Mouse (Mus musculus): Measurements from ENCODE around the gene Bcorl1.

Bcorl1 gene

DNA sequence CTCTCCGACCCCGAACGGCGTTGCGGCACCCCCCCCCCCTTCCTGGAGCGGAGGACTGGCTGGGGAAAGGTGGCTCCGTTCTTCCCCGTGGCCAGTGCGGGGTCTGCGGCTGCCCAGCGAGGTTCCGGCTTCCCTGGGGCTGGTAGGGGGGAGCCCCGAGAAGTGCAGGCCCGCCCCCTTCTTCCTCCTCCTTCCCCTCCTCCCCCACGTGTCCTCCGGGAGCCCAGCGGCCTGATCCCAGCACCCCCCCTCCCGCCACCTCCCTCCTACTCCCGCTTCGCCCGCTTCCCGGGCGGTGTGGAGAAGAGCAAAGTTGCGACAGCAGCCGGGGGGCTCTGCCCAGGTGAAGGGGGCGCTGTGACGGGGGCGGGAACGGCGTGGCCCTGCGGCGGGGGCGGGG lies at the start of gene Bcorl1:
TSS of gene Bcorl1 (plus strand) at position 218 of the 400 bp plus-strand sequence.
- in situ Hi-C loops (cut with MboI; ENCODE audit: unreplicated experiment in 2 of 2): loop anchor here in 1 of 2 experiments (10.0 kb wide), 1 partner anchor 56 kb away; no protein-coding TSS in a partner anchor

DNA sequence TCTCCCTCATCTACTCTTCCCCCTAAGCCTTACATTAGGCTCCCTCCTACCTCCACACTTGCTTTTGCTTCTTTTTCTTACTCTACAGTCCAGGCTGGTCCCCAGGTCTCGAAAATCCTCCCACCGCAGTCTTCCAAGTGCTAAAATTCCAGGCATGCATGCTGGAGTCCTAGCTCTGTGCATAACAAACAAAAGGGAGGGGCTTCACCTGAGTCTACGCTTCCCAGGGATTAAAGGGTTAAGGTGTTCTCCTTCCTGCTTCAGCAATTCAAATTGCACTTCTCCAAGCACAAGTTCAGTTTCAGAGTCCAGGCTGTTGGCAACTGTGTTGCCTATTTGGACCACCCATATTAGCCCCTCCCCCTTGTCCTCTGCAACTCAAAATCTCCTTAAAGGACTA lies 49.7 kb upstream of the Bcorl1 start:
- in situ Hi-C loops (cut with MboI; ENCODE audit: unreplicated experiment in 2 of 2): loop anchor here in 1 of 2 experiments (25.0 kb wide), 1 partner anchor 246 kb away; no protein-coding TSS in a partner anchor

DNA sequence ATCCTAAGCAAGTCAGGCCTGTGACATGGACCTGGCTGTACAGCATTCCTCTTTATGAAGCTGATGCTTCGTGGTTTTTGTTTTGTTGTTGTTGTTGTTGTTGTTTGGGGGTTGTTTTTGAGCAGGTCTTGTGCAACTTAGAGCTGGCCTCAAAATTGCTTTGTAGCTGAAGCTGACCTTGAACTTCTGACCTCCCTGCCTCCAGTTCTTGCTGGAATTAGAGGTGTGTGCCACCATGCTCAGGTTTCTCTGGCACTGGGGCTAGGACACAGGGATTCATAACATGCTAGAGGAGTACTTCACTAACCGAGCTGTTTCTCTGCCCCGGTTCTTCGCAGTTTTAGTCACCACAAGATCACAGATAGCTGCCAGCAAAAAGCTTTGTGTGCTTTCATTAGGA lies 35.8 kb upstream of the Bcorl1 start:
- in situ Hi-C loops (cut with MboI; ENCODE audit: unreplicated experiment in 2 of 2): no loop called here

DNA sequence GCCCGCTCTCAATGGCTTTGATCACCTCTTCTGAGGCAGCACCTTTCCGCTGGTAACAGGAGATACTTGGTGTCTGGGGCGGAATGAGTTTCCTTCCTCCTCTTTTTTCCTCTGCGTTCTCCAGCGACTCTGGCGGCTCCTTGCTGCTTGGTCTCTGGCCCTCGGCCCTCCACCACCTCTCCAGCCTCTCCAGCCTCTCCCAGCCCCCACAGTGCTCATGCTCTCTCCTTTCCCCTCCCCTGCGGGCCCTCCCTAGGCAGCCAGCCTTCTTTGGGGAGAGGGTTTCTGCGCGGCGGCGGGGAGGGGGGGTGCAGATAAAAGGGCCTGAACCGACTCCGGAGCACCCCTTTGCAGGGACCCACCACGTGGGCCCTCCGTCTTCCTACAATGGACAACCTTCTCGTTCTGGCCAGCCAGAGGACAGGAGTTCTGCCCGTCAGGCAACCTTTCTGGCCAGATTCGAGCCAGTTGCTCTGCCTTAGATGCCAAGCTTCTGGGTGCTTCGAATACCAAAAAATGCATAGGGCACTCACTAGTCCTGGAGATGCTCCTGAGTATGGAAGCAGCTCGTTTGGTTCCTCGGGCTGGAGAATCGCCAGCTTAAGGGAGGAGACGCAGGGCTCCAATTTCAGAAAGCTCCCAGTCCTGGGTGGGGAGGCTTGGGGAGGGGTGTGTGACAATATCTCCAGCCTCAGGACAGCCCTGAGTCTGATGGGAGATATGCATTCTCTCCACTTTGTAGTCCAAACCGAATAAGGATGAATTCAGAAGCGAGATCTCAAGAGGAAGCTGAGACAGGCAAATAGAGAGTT lies 30.2 kb upstream of the Bcorl1 start:
- in situ Hi-C loops (cut with MboI; ENCODE audit: unreplicated experiment in 2 of 2): no loop called here

DNA sequence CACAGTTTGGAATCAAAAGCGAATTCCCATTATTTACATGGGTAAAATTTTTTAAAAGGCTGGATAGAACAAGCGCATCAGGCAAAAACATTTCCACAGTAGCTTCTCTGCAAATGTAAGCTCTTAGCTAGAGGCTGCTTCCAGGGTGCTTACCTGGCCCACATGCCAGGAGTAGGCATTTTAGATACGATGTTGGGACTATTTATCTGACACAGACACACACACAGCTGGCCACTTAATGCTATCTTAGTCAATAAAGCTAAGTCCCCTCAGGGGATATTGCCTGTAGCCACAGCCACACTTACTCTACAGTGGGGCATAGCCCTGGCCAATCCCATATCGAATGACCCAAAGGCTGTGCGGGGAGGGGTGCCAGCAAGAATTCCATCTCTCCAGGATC lies 29.4 kb upstream of the Bcorl1 start:
- in situ Hi-C loops (cut with MboI; ENCODE audit: unreplicated experiment in 2 of 2): no loop called here

DNA sequence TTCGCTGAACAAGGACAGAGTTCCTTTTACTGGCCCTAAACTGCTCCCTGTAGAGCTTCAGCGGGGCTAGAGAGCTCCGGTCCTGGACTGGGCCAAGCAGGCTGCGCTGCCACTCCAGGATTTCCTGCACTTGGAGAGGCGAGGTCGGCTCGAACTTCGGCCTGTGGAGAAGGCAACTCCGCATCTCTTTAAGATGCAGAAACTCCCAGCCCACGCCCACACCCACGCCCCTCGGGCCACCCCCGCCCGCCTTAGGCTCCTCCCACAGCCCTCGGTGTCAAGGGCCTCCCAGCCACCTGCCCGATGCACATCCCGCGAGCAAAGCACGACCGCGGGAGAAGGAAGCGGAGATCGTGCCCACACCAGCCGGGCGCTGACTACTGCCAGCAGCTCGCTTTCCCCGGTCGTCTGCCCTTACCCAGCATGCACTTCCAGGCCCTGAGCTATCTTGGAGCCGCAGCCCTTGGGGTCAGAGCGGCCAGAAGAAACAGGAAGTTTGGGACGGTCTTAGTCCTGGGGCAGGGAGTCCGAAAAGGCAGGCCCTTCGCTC lies 26.6 kb upstream of the Bcorl1 start:
- in situ Hi-C loops (cut with MboI; ENCODE audit: unreplicated experiment in 2 of 2): no loop called here

DNA sequence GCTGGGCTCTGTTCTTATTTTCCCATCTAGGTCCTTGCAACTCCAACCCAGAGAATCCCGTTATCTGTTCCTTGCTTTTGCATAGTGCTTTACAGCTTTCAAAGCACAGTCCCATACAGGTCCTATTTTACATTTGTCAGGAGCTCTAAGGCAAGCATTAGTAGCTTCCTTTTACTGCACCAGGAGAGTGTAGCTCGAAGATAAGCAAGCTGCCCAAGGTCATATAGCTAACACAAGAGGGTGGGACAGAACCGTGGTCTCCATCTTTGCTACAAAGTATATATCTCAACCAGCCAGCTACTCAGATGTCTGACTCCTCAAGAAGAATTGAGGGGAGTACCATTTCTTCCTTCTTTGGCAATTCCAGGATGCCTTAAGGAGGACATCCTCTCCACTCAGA lies 23.7 kb upstream of the Bcorl1 start:
- in situ Hi-C loops (cut with MboI; ENCODE audit: unreplicated experiment in 2 of 2): no loop called here

DNA sequence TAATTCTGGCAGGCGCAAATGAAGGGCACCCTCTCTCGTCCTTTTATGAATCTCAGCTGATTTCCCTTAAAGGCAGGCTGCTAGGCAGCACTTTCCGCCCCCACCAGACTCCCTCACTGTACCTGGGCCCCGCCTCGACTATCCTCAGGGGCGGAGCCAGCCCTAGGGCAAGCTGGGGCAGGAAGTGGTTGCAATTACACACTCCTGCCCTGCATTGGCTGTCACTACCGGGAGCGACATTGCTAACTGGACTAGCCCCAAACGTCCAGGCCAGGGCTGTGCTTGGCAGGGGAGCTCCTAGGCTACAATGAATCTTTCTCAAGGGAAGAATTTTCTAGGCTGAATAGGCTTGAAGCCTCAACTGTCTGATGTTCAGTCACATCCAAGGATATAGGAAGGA lies 23.0 kb upstream of the Bcorl1 start:
- in situ Hi-C loops (cut with MboI; ENCODE audit: unreplicated experiment in 2 of 2): no loop called here

DNA sequence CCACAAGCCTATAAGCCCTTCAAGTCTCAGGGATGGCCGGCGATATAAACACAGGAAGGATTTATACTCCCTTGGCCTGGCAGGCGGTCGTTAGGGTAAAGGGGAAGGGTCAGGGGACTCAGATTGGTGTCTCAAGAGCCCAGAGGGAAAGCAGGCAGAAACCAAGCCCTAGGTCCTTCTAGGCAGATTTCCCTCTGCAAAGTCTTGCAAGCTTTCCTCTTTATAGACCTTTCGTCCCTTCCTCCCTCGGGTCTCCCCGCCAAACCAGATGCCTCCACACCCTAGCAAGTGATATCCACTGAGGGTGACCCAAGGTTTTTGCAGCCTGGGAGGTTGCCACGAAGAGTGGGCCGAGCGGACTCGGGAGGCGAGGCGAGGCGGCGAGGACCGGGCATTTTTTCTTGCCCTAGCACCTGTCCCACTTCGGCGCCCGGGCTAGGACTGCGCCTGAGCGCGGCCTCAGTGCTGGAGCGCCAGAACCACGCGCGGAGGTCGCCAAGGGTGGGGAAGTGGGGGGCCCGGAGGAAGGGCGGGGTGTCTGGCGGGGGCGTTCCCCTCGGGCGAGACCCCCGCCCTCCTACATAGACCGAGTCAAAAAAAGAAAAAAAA lies 613 bp upstream of the Bcorl1 start:
- in situ Hi-C loops (cut with MboI; ENCODE audit: unreplicated experiment in 2 of 2): loop anchor here in 1 of 2 experiments (10.0 kb wide), 1 partner anchor 56 kb away; no protein-coding TSS in a partner anchor

DNA sequence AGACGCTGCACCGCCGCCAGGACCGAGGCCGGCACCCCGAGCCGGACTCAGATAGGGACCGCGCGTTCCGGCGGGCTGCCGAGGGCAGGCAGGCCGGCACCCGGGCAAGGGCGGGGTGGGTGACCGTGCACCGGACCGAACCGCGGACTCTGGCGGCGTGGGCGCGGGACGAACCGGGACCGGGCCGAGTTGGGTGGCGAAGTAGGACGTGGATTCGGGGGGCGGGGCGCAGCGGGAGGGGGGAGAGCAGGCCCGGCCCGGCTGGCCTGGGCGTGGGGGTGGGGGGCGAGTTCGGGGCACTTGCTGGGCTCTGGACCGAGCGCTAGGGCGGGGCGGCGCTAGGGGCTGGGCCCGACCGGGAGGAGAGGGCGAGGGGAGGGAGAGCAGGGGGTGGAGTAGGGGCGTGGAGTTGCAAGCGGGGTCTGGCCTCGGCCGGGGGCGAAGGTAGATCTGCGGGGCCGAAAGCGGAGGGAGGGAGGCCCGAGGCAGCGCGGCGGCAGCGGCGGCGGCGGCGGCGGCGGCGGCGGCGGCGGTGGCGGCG lies 533 bp downstream of the Bcorl1 start:
- in situ Hi-C loops (cut with MboI; ENCODE audit: unreplicated experiment in 2 of 2): loop anchor here in 1 of 2 experiments (10.0 kb wide), 1 partner anchor 57 kb away; no protein-coding TSS in a partner anchor

DNA sequence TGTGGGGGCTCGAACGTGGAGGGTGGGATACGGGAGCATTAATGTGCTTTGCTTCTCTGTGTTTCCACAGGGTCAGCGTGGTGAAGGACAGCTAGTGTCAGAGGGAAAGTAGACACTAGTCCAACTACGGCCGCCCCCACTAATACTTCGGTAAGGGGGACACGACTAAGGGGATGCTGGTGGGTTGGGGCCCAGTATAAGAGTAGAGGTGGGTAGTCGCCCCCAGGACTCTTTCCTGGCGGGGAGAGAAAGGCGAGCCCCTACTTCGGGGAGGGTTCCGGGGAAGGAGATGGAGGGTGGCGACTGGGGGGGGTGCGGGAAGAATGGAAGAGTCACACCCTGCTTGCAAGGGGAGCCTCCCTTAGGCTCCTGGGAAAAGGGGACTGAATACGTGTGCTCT lies 1.6 kb downstream of the Bcorl1 start:
- in situ Hi-C loops (cut with MboI; ENCODE audit: unreplicated experiment in 2 of 2): loop anchor here in 1 of 2 experiments (10.0 kb wide), 1 partner anchor 58 kb away; no protein-coding TSS in a partner anchor

DNA sequence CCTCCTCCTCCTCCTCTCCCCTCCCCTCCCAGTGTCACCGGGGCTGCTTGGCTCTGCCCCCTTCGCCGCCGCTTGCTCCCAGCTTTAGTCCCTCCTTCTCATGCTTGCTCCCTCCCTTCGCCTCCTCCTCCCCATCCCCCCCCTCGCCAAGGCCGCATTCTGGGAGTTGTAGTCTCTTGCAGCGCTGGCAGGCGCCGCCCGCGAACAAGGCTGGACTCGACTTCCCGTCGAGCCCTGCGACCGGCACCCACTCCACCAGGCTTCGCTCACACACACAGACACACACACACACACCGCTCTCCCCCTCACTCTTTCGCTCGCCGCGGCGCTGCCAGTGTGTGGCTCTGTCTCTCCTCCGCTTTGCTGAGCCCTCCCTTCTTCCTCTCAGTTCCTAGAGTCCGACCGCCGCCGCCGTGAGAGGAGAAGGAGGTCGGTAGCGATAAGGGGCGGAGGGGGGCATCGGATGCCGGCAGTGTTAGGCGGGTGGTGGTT lies 2.3 kb downstream of the Bcorl1 start:
- in situ Hi-C loops (cut with MboI; ENCODE audit: unreplicated experiment in 2 of 2): loop anchor here in 1 of 2 experiments (10.0 kb wide), 1 partner anchor 59 kb away; no protein-coding TSS in a partner anchor

DNA sequence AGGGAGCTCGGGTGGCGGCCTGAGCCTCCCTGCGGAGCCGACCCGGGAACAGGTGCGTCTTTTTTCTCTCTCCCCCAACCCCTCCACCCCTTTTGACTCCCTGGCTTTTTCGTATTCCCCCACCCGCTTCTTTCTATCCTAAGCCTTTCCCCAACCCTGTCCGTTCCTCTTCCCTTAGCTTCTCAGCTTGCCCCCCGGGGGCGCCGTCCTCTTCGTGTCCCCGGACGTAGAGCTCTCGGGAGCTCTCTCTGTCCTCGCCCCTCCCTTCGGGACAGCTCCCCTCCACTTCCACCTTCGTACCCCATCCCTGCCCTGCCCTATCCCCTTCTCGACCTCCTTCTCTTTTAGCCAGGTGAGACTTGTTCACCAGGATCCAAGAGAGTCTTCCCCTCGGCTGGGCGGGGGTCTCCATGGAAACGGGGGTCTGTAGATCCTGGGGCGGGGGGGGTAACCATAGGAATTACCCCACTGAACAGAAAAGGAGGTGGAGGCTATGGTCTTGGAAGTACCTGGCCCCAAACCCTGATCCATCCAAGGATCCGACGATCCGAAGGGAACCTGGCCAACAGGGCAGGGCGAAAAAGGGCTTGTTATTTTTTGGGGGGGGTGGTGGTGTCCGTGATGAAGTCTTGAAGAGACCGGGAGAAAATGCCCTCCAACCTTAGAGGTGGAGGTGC lies 2.9 kb downstream of the Bcorl1 start:
- in situ Hi-C loops (cut with MboI; ENCODE audit: unreplicated experiment in 2 of 2): loop anchor here in 1 of 2 experiments (10.0 kb wide), 1 partner anchor 59 kb away; no protein-coding TSS in a partner anchor

DNA sequence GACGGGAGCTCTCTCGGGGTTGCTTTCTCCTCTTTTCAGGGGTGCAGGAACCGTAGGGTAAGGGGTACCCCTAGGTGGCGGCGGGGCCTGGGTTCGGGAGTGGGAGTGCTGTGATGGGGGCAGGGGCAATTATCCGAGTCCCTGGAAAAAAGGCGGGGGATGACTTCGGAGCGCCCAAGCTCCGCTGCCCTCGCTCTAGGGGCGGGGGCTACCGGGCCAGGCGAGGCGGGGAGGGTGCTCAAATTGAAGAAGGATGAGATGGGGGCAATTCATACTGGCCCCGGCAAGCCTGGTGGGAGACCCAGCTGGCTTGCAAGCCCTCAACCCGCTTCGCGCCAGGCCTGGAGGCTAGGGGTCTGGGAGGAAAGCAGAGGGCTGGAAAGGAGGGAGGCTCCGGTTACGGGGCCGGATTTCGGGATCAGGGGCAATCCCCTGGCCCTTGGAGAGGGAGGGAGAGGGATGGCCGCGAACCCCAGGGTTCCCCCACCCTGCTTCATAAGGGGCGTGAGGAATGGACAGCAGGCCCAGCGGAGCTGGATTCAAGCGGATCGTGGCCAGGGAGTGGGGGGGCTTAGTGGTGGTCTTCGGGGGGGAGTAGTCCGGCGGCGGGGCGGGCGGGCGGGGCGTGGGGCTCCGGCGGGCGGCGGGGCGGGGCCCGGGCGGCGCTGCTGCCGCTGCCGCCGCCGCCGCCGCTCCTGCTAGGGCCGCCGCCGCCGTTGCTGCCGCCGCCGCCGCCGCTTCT lies 3.7 kb downstream of the Bcorl1 start:
- in situ Hi-C loops (cut with MboI; ENCODE audit: unreplicated experiment in 2 of 2): loop anchor here in 1 of 2 experiments (10.0 kb wide), 1 partner anchor 60 kb away; no protein-coding TSS in a partner anchor

DNA sequence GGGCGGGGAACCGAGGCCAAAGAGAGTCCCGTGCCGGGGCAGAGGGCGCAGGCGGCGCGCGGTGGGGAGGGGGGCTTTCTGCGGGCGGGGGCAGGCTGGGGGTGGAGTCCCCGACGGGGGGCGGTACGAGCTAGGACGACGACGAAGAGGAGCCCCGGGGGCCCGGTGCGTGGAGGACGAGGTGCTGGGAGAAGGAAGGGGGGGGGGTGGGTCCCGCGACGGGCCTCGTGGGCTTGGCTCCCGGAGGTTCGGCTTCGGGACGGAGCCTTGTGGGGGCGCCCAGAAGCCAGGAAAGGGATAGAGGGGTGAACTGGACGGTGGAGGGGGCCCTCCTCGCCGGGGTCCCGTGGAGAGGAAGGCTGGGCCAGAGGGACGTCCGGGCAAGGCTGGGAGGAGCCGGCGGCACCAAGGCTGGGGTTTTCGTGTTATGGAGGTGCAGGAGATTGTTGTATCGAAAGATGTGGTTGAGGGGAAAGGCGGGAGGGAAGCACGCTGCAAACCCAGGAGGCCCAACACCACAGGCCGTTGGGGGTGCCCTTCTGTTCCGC lies 4.3 kb downstream of the Bcorl1 start:
- in situ Hi-C loops (cut with MboI; ENCODE audit: unreplicated experiment in 2 of 2): loop anchor here in 1 of 2 experiments (10.0 kb wide), 1 partner anchor 61 kb away; no protein-coding TSS in a partner anchor

DNA sequence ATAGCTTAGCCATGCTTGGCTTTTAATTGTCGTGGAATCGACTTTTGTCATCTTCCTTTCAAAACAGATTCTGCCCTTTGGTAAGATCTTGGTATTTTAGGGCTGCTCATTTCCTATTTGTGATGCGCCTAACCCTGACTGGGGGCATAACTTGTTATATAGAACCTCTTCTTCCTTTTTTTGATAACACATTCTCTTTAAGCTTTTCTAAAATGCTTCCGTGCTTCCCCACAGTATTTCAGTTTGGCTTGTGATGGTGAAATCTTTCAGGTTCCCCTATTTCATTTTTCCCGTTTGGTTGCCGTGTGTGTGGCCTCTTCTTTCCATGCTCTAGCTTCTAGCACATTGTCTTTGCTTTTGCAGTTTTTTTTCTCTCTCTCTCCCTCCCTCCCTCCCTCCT lies 14.2 kb downstream of the Bcorl1 start:
- in situ Hi-C loops (cut with MboI; ENCODE audit: unreplicated experiment in 2 of 2): no loop called here

DNA sequence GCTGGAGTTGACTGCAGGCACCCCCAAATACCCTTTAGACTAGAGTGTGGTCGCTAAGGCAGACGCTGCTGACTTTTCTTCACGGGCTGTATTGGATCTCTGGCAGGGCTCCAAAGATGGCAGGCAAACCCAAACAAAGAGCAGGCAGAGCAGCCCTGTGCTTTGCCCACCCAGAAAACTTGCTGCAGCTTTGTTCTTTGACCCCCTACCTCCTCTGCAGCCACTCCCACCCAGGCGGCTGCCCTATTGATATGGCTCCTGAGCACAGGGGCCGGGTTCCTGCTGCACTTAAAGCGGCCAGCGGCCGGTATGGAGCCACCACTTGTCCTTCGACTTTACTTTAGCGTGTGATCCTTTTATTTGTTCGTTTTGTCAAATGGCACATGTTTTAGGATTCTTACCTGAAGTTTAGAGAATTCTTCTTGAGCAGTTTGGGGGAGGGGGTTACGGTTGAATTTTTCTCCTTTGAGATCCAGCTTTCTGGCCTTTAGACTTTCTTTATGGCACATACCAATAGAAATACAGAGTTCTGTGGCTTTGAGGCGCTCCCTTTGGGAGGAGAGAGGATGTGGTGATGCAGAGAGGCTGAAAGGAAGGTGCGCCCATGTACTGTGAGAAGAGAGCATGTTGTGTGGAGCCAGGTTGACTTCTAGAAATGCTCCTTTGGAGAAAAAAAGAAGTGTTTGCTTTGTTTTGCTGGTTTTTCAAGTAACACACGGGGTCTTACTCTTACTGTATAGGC lies 24.8 kb downstream of the Bcorl1 start:
- in situ Hi-C loops (cut with MboI; ENCODE audit: unreplicated experiment in 2 of 2): no loop called here

DNA sequence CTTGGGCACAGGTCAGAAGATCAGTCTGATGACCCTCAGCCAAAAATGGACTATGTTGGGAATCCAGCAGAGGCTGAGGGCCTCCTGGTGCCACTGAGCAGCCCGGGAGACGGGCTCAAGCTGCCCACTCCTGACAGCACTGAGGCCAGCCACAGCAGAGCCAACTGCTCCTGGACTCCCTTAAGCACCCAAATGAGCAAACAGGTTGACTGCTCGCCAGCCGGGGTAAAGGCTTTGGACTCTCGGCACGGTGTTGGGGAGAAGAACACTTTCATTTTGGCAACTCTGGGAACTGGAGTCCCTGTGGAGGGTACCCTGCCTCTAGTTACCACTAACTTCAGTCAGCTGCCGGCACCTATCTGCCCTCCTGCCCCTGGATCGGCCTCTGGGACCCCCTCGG lies 26.7 kb downstream of the Bcorl1 start:
- in situ Hi-C loops (cut with MboI; ENCODE audit: unreplicated experiment in 2 of 2): no loop called here

Data from v-Abl transformed pro-B cells (cell line).